Mouse (Mus musculus): ENCODE data around the gene Fig4.
A peak's percentile ranks its signal among the peaks of the same experiment; 100 is the strongest.

Fig4 gene

GRCm38 (mm10) chr10:41302689-41303431, at the start of gene Fig4:
TSS of gene Fig4 (minus strand) at chr10:41303260.
- DNase-seq (ENCODE audit: low spot score in 2 of 2), result peak; percentile 79 to 88

- no peak for DNase-seq (ENCODE audit: low spot score in 2 of 2)
These were observed 38.3 kb upstream of the Fig4 start for GRCm38 (mm10) chr10:41341346-41341745.

GRCm38 (mm10) chr10:41332533-41333043, 29.5 kb upstream of the Fig4 start:
- DNase-seq (ENCODE audit: low spot score in 2 of 2), result no peak

- no peak for DNase-seq (ENCODE audit: low spot score in 2 of 2)
These were observed 12.8 kb upstream of the Fig4 start for GRCm38 (mm10) chr10:41315866-41316265.

- DNase-seq (ENCODE audit: low spot score in 2 of 2), result no peak
These were observed 5.1 kb upstream of the Fig4 start for GRCm38 (mm10) chr10:41308205-41308604.

- no peak for DNase-seq (ENCODE audit: low spot score in 2 of 2)
These were observed 1.9 kb upstream of the Fig4 start for GRCm38 (mm10) chr10:41304961-41305455.

- DNase-seq (ENCODE audit: low spot score in 2 of 2), result peak; percentile 66 to 84
These were observed 782 bp upstream of the Fig4 start, which contains the start of gene Ak9 for GRCm38 (mm10) chr10:41303639-41304444. TSS of gene Ak9 (plus strand) at chr10:41303980.

- no peak for DNase-seq (ENCODE audit: low spot score in 2 of 2)
These were observed 2.9 kb downstream of the Fig4 start for GRCm38 (mm10) chr10:41300161-41300560.

- no peak for DNase-seq (ENCODE audit: low spot score in 2 of 2)
These were observed 7.9 kb downstream of the Fig4 start for GRCm38 (mm10) chr10:41295145-41295544.

- DNase-seq (ENCODE audit: low spot score in 2 of 2), result no peak
These were observed 8.3 kb downstream of the Fig4 start for GRCm38 (mm10) chr10:41294734-41295133.

- no peak for DNase-seq (ENCODE audit: low spot score in 2 of 2)
These were observed 10.0 kb downstream of the Fig4 start for GRCm38 (mm10) chr10:41293019-41293418.

GRCm38 (mm10) chr10:41291021-41291420, 12.0 kb downstream of the Fig4 start:
- no peak for DNase-seq (ENCODE audit: low spot score in 2 of 2)

GRCm38 (mm10) chr10:41288771-41289415, 14.2 kb downstream of the Fig4 start:
- peak; percentile 54 to 87 for DNase-seq (ENCODE audit: low spot score in 2 of 2)

- no peak for DNase-seq (ENCODE audit: low spot score in 2 of 2)
These were observed 15.0 kb downstream of the Fig4 start for GRCm38 (mm10) chr10:41288074-41288473.

GRCm38 (mm10) chr10:41287618-41288017, 15.4 kb downstream of the Fig4 start:
- DNase-seq (ENCODE audit: low spot score in 2 of 2), result no peak

GRCm38 (mm10) chr10:41282086-41282485, 21.0 kb downstream of the Fig4 start:
- DNase-seq (ENCODE audit: low spot score in 2 of 2), result no peak

- DNase-seq (ENCODE audit: low spot score in 2 of 2), result no peak
These were observed 22.3 kb downstream of the Fig4 start for GRCm38 (mm10) chr10:41280796-41281195.

- DNase-seq (ENCODE audit: low spot score in 2 of 2), result no peak
These were observed 22.9 kb downstream of the Fig4 start for GRCm38 (mm10) chr10:41280177-41280576.

- no peak for DNase-seq (ENCODE audit: low spot score in 2 of 2)
These were observed 24.3 kb downstream of the Fig4 start for GRCm38 (mm10) chr10:41278808-41279207.

- no peak for DNase-seq (ENCODE audit: low spot score in 2 of 2)
These were observed 28.2 kb downstream of the Fig4 start for GRCm38 (mm10) chr10:41274871-41275270.

- DNase-seq (ENCODE audit: low spot score in 2 of 2), result no peak
These were observed 31.2 kb downstream of the Fig4 start for GRCm38 (mm10) chr10:41271860-41272259.

- DNase-seq (ENCODE audit: low spot score in 2 of 2), result no peak
These were observed 41.2 kb downstream of the Fig4 start for GRCm38 (mm10) chr10:41261889-41262288.

All from urinary bladder, postnatal 4 days (tissue).